Mouse (Mus musculus): Measurements from ENCODE around the gene Tmem267. TPM values are rescaled to one million over a fixed set of nuclear protein-coding genes. Genes with fewer than 3 reads are reported as not detected.

The Tmem267 gene
- polyA plus RNA-seq, 1 experiment from 2014 or later: 5.0 TPM

GRCm38 (mm10) chr13:119631482-119632155, 143.8 kb downstream of the Tmem267 start:
- ATAC-seq (ENCODE audit: low FRiP score): peak; percentile 96
- peak overlapping the region; percentile 35; the same call in 1 of the 2 replicates for H3K27ac ChIP-seq

GRCm38 (mm10) chr13:119632156-119632548, 144.3 kb downstream of the Tmem267 start:
- Histone ChIP-seq H3K9ac (no peak overlapping the region), H3K36me3 (no peaks in the 10 kb centered on the region), H3K27me3 (peaks cover 10% of the 10 kb centered on the region; the same call in 1 of the 2 replicates), H3K4me1 (replicated peaks) (no peaks in the 10 kb centered on the region), H3K27ac (no peak overlapping the region), H3K4me2 (peak overlapping the region; percentile 51), H3K9me3 (no peaks in the 10 kb centered on the region), H3K4me3 (0 out of 2 replicates have a peak overlapping the region, but pooled peaks have one; percentile 46)
- WGBS: 84% methylated on average over 4 of the region's 4 CpGs
- ATAC-seq (ENCODE audit: low FRiP score): peak; percentile 61

More at GRCm38 (mm10) chr13:119631482-119632155, 143.8 kb downstream of the Tmem267 start:
- Histone ChIP-seq H3K36me3 (no peaks in the 10 kb centered on the region), H3K4me3 (peak overlapping the region; percentile 46), H3K4me1 (replicated peaks) (no peaks in the 10 kb centered on the region), H3K27me3 (peaks cover 10% of the 10 kb centered on the region; the same call in 1 of the 2 replicates), H3K9ac (peak overlapping the region; percentile 60; the same call in 1 of the 2 replicates), H3K9me3 (no peaks in the 10 kb centered on the region), H3K4me2 (peak overlapping the region; percentile 51)
- WGBS: 12% methylated on average over 21 of the region's 33 CpGs

- peaks cover 10% of the 10 kb centered on the region; the same call in 1 of the 2 replicates for H3K27me3 ChIP-seq
- no peak overlapping the region for H3K9ac ChIP-seq
- no peaks in the 10 kb centered on the region for H3K4me1 ChIP-seq (replicated peaks)
- no peaks in the 10 kb centered on the region for H3K36me3 ChIP-seq
- H3K27ac ChIP-seq: no peak overlapping the region
- H3K9me3 ChIP-seq: no peaks in the 10 kb centered on the region
- 66% methylated on average over 2 of the region's 2 CpGs for WGBS
- no peak overlapping the region for H3K4me2 ChIP-seq
- no peak for ATAC-seq (ENCODE audit: low FRiP score)
- no peak overlapping the region for H3K4me3 ChIP-seq
Measured at GRCm38 (mm10) chr13:119635496-119635895, 147.7 kb downstream of the Tmem267 start.

GRCm38 (mm10) chr13:119637837-119638236, 150.0 kb downstream of the Tmem267 start:
- Histone ChIP-seq H3K9ac (no peak overlapping the region), H3K9me3 (no peaks in the 10 kb centered on the region), H3K4me1 (replicated peaks) (no peaks in the 10 kb centered on the region), H3K36me3 (no peaks in the 10 kb centered on the region), H3K27me3 (peaks cover 10% of the 10 kb centered on the region; the same call in 1 of the 2 replicates), H3K27ac (no peak overlapping the region), H3K4me2 (no peak overlapping the region), H3K4me3 (no peak overlapping the region)
- 87% methylated on average over 4 of the region's 4 CpGs for WGBS
- ATAC-seq (ENCODE audit: low FRiP score): no peak

- WGBS: 88% methylated on average over 5 of the region's 5 CpGs
Measured at GRCm38 (mm10) chr13:119638449-119638848, 150.6 kb downstream of the Tmem267 start.

GRCm38 (mm10) chr13:119639302-119639701, 151.5 kb downstream of the Tmem267 start:
- Histone ChIP-seq H3K27ac (no peak overlapping the region), H3K9me3 (no peaks in the 10 kb centered on the region), H3K4me3 (no peak overlapping the region), H3K4me2 (no peak overlapping the region), H3K9ac (no peak overlapping the region), H3K4me1 (replicated peaks) (no peaks in the 10 kb centered on the region), H3K36me3 (no peaks in the 10 kb centered on the region), H3K27me3 (0 out of 2 replicates have a peak, but pooled peaks cover 6% of the 10 kb centered on the region)
- 89% methylated on average over 5 of the region's 5 CpGs for WGBS
- no peak for ATAC-seq (ENCODE audit: low FRiP score)

More at GRCm38 (mm10) chr13:119638449-119638848, 150.6 kb downstream of the Tmem267 start:
- H3K4me3 ChIP-seq: no peak overlapping the region
- no peak for ATAC-seq (ENCODE audit: low FRiP score)
- H3K9ac ChIP-seq: no peak overlapping the region
- no peaks in the 10 kb centered on the region for H3K4me1 ChIP-seq (replicated peaks)
- H3K27me3 ChIP-seq: peaks cover 10% of the 10 kb centered on the region; the same call in 1 of the 2 replicates
- no peaks in the 10 kb centered on the region for H3K9me3 ChIP-seq
- no peaks in the 10 kb centered on the region for H3K36me3 ChIP-seq
- H3K27ac ChIP-seq: no peak overlapping the region
- no peak overlapping the region for H3K4me2 ChIP-seq

GRCm38 (mm10) chr13:119640504-119640903, 152.7 kb downstream of the Tmem267 start:
- H3K27ac ChIP-seq: no peak overlapping the region
- no peaks in the 10 kb centered on the region for H3K9me3 ChIP-seq
- H3K36me3 ChIP-seq: no peaks in the 10 kb centered on the region
- H3K4me1 ChIP-seq (replicated peaks): no peaks in the 10 kb centered on the region
- H3K9ac ChIP-seq: no peak overlapping the region
- ATAC-seq (ENCODE audit: low FRiP score): 0 out of 2 replicates have a peak, but pooled peaks have one; percentile 28
- H3K4me3 ChIP-seq: no peak overlapping the region
- no peak overlapping the region for H3K4me2 ChIP-seq
- 0 out of 2 replicates have a peak, but pooled peaks cover 3% of the 10 kb centered on the region for H3K27me3 ChIP-seq
- 43% methylated on average over 4 of the region's 4 CpGs for WGBS

GRCm38 (mm10) chr13:119641145-119641544, 153.3 kb downstream of the Tmem267 start:
- H3K4me1 ChIP-seq (replicated peaks): no peaks in the 10 kb centered on the region

GRCm38 (mm10) chr13:119644769-119645168, 156.9 kb downstream of the Tmem267 start:
- H3K9ac ChIP-seq: no peak overlapping the region
- ATAC-seq (ENCODE audit: low FRiP score): no peak
- H3K4me1 ChIP-seq (replicated peaks): peaks cover 4% of the 10 kb centered on the region; the same call in 1 of the 2 replicates
- no peaks in the 10 kb centered on the region for H3K9me3 ChIP-seq
- no peaks in the 10 kb centered on the region for H3K27me3 ChIP-seq
- no peak overlapping the region for H3K4me3 ChIP-seq
- H3K4me2 ChIP-seq: no peak overlapping the region
- no peak overlapping the region for H3K27ac ChIP-seq
- no peaks in the 10 kb centered on the region for H3K36me3 ChIP-seq
- WGBS: 73% methylated on average over 5 of the region's 5 CpGs

More at GRCm38 (mm10) chr13:119641145-119641544, 153.3 kb downstream of the Tmem267 start:
- H3K4me3 ChIP-seq: no peak overlapping the region
- 90% methylated on average over 7 of the region's 7 CpGs for WGBS
- ATAC-seq (ENCODE audit: low FRiP score): no peak
- no peaks in the 10 kb centered on the region for H3K9me3 ChIP-seq
- no peak overlapping the region for H3K4me2 ChIP-seq
- no peak overlapping the region for H3K9ac ChIP-seq
- no peak overlapping the region for H3K27ac ChIP-seq
- no peaks in the 10 kb centered on the region for H3K36me3 ChIP-seq
- H3K27me3 ChIP-seq: no peaks in the 10 kb centered on the region

- no peak for ATAC-seq (ENCODE audit: low FRiP score)
- WGBS: 100% methylated on average over 1 of the region's 1 CpGs
- Histone ChIP-seq H3K4me3 (no peak overlapping the region), H3K4me1 (replicated peaks) (peaks cover 4% of the 10 kb centered on the region; the same call in 1 of the 2 replicates), H3K36me3 (no peaks in the 10 kb centered on the region), H3K27ac (no peak overlapping the region), H3K4me2 (no peak overlapping the region), H3K27me3 (no peaks in the 10 kb centered on the region), H3K9me3 (no peaks in the 10 kb centered on the region), H3K9ac (no peak overlapping the region)
Measured at GRCm38 (mm10) chr13:119646511-119646910, 158.7 kb downstream of the Tmem267 start.

- peak overlapping the region; percentile 17; the same call in 1 of the 2 replicates for H3K4me2 ChIP-seq
- no peak overlapping the region for H3K9ac ChIP-seq
- H3K4me1 ChIP-seq (replicated peaks): peaks cover 4% of the 10 kb centered on the region; the same call in 1 of the 2 replicates
- no peaks in the 10 kb centered on the region for H3K36me3 ChIP-seq
- no peaks in the 10 kb centered on the region for H3K27me3 ChIP-seq
- H3K9me3 ChIP-seq: no peaks in the 10 kb centered on the region
- H3K27ac ChIP-seq: peak overlapping the region; percentile 81
- H3K4me3 ChIP-seq: no peak overlapping the region
- peak; percentile 73 for ATAC-seq (ENCODE audit: low FRiP score)
- WGBS: 59% methylated on average over 15 of the region's 15 CpGs
Measured at GRCm38 (mm10) chr13:119648891-119649698, 161.3 kb downstream of the Tmem267 start.

GRCm38 (mm10) chr13:119649699-119650046, 161.8 kb downstream of the Tmem267 start:
- H3K4me2 ChIP-seq: 0 out of 2 replicates have a peak overlapping the region, but pooled peaks have one; percentile 17
- WGBS: 79% methylated on average over 1 of the region's 1 CpGs
- no peak for ATAC-seq (ENCODE audit: low FRiP score)
- H3K9ac ChIP-seq: no peak overlapping the region
- H3K27ac ChIP-seq: peak overlapping the region; percentile 81
- H3K4me1 ChIP-seq (replicated peaks): peaks cover 4% of the 10 kb centered on the region; the same call in 1 of the 2 replicates
- no peaks in the 10 kb centered on the region for H3K36me3 ChIP-seq
- H3K4me3 ChIP-seq: no peak overlapping the region
- H3K9me3 ChIP-seq: no peaks in the 10 kb centered on the region
- no peaks in the 10 kb centered on the region for H3K27me3 ChIP-seq

Measured in hindbrain, embryonic 13.5 days (tissue).